Mouse (Mus musculus) CD4-positive, CD25-positive, alpha-beta regulatory T cell (primary cell): ENCODE data around the gene Acnat2. TPM values are rescaled to one million over a fixed set of nuclear protein-coding genes. Genes with fewer than 3 reads are reported as not detected.

Experiments used
- polyA plus RNA-seq: library from polyadenylated mRNA; unstranded; fragments of 100-300 nt; shearing (Covaris generic); gene quantifications from one replicate; pipeline ENCODE4 v1.2.1, GENCODE M21; 2017

The Acnat2 gene
- polyA plus RNA-seq = 0.28 TPM

DNA sequence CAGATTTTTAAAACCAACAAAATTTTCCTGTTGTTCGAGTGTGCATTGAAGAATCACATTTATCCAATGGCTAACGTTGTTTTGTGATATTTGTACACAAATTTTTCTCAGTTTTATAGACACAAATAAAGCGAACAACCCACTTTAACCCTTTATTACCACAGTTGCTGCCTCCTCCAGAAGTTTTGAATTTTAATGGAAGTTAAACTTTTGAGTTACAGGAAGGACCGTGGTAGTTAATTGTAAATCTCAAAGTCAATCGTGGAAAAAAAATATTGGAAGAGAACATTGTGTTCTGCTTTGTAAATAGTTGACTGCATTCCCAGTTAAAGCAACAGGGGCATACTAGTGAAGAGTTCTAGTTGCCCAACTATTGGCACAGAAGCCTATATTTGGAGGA, at the start of gene Acnat2:
Acnat2 (minus strand) TSS at position 195 of the 400 bp plus-strand sequence.

Other genes starting within 250 kb of the Acnat2 start
- gene Acnat1, start 65.8 kb upstream of the Acnat2 start, polyA plus RNA-seq = not detected
- gene Baat, start 98.4 kb upstream of the Acnat2 start, polyA plus RNA-seq = not detected
- 28.3 TPM for gene Mrpl50, start 112.9 kb upstream of the Acnat2 start, polyA plus RNA-seq
- gene Zfp189, start 113.0 kb upstream of the Acnat2 start, polyA plus RNA-seq = 4.2 TPM
- not detected for gene Aldob, start 141.4 kb upstream of the Acnat2 start, polyA plus RNA-seq
- not detected for gene Tmem246, start 189.7 kb upstream of the Acnat2 start, polyA plus RNA-seq
- 51.2 TPM for gene Rnf20, start 223.9 kb upstream of the Acnat2 start, polyA plus RNA-seq